Mouse (Mus musculus) right cerebral cortex, postnatal 36 days (tissue): Measurements from ENCODE around the gene Adgrd1.
A peak's percentile ranks its signal among the peaks of the same experiment; 100 is the strongest.

Experiments used
- DNase-seq, 2 experiments: peaks; one replicate each; pipeline ENCODE4 v3.0.0; 2022; ENCODE audit warnings: low spot score in 2 of 2, mixed read lengths in 1 of 2

Gene Adgrd1

DNA sequence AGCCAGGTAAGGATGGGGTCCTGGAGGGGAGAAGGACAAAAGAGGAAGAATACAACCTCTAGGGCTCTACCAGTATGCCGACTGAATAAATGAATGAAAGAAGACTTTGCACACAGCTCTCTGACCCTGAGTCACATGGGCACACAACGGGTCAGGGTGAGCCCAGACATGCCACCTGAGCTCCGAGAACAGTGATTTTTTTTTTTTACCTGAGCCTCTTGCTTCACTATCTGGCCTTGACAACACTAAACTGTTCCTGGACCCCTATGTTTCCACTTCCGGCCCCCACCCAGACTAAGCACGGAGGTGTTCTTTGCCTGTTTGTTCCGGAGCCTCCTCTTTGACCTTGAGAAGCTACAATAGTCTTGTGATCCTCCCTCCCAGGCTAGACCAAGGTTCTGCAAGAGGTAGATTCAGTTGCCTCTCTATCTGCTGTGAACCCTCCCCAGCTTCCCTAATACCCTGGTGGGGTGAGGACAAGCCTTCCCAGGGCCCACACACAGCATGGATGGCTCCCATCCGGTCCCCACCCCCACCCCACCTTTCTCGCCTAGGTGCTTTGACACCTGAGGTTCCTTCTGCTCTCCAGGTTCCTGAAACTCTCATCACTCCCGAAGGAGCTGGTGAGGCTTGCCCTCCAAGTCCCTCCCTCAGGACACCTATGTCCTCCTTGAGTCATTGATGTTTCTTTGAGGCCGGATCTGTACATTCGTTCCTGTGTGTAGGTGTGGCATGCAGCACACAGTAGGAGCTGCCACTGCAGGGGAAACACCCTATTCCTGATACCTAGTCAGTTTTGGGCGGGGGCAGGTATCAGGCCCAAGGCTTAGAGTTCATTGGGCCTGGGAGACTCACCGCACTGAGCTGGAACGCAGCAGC lies 58.7 kb downstream of the Adgrd1 start:
- no peak for DNase-seq

DNA sequence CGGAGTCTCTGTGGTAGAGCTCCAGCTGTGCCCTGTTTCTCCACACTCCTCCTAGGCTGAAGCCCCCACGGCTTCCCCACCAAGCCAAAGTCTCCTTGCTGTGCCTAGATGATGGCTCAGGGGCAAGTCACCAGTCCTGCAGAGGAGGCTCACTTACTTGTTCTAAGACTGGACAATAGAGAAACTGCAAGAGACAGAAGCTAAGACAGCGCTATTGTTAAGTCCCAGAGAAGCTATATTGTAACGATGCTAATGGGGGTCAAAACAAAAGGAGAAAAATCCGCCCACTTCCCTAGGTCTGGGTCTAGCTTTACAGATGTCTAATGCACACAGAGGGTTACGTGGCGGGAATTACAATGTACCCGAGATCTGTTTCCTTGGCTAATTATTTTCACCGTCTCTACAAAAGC lies 59.4 kb downstream of the Adgrd1 start:
- DNase-seq, result no peak

DNA sequence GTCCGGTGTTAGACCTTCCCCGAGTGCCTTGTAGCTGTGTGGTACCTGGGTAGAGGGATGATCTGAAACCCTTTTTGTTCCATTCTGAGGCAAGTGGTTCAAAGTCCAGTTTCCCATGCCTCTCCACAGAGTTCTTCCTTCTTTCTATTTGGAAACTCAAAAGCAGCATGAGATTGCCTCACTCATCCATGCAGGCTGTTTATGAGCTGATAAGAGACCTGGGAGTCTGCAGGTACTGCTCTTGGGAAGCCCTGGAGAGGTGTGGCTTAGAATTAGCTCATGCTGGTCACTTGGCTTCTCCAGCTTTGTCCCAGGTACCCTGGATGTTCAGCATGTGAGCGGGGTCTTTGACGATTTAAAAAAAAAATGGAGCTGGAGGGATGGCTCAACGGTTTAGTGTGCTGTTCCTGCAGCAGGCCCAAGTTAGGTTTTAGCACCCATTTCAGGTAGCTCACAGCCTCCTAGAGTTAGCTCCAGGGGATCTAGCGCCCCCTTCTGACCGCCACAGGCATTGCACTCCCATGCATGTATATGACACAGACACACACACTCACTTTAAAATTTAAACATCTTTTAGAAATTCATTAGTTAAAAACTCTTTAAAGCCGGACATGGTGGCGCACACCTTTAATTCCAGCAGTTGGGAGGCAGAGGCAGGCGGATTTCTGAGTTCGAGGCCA lies 65.0 kb downstream of the Adgrd1 start:
- no peak for DNase-seq

- no peak for DNase-seq
Observed at GRCm38 (mm10) chr5:129163416-129163815, 66.9 kb downstream of the Adgrd1 start.

- no peak for DNase-seq
Observed at GRCm38 (mm10) chr5:129164091-129164490, 67.5 kb downstream of the Adgrd1 start.

DNA sequence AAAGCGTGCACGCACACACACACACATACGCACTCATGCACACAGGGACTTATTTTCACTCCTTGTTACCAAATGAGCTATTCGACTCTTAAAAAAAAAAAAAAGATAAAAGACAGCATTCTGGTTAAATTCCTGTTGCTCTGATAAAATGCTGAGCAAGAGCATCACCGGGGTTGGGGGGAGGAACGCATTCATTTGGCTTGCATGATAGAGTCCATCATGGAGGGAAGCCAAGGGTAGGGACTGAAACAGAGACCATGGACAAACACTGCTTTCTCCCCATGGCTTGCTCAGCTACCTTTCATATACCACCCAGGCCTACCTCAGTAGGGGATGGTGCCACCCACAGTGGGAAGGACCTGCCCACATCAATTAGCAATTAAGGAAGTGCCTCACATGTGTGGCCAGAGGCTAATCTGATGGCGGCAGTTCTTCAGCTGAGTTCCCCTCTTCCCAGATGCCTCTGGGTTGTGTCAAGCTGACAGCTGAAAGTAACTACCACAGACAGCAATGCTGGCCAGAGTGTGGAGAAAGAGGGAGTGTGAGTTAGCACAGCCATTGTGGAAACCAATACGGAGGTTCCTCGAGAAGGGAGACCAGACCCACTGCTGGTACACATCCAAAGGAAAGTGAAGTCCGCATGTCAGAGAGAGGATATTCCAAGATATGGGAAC lies 68.5 kb downstream of the Adgrd1 start:
- DNase-seq, result no peak

DNA sequence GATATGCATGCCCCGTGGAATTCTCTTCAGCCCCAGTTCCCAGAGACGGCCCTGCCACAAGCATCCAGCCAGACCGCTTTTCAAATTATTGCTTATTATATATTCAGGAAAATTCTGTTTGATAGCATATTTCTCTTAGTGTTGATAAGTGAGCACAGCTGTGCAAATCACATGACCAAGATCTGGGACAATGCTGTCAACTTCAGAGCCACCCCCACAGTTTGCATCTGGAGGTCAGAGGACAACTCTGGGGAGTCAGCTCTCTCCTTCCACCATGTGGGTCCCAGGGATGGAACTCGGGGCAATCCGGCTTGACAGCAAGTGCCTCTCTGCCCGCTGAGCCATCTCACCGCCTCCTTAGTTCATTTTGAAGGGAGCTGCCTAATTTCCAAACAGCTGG lies 69.0 kb downstream of the Adgrd1 start:
- no peak for DNase-seq

DNA sequence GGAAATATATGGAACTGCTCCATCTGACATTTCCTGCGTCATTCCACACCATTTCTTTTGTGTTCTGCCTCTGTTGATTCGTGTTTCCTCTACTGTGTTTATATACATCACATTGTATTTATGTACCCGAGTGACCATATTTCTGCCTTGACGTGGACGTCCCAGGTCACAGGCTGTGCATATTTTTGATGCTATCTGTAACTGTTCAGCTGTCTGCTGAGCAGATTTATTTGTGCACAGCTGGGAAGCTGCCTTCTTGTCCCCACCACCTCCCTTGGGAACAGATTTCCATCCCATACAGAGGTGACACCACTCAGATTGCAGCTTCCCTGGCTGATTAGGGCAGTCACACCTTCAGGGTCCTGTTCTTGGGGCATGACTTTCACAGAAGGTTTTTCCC lies 72.5 kb downstream of the Adgrd1 start:
- DNase-seq, result no peak

GRCm38 (mm10) chr5:129169567-129169966 lies 73.0 kb downstream of the Adgrd1 start:
- no peak for DNase-seq

DNA sequence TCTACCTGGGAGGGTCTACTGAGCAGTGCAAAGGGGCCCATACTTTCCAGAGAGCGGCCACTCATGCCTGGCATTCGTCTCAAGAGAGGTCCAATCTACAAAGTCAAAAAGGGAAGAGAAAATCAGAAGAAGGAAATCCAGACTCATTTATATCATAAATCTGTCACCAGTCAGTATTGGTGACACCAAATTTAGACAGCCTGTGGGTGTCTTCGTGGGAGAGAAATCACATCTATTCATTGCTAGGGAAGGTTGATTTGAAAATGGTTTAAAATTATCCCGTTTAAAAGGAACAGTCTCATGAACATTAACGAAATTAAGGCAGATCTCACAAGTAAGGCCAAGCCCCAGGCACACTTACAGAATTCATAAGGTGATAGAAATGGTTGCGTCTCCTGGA lies 76.0 kb downstream of the Adgrd1 start:
- no peak for DNase-seq

- no peak for DNase-seq
Observed at GRCm38 (mm10) chr5:129175925-129176324, 79.4 kb downstream of the Adgrd1 start.

DNA sequence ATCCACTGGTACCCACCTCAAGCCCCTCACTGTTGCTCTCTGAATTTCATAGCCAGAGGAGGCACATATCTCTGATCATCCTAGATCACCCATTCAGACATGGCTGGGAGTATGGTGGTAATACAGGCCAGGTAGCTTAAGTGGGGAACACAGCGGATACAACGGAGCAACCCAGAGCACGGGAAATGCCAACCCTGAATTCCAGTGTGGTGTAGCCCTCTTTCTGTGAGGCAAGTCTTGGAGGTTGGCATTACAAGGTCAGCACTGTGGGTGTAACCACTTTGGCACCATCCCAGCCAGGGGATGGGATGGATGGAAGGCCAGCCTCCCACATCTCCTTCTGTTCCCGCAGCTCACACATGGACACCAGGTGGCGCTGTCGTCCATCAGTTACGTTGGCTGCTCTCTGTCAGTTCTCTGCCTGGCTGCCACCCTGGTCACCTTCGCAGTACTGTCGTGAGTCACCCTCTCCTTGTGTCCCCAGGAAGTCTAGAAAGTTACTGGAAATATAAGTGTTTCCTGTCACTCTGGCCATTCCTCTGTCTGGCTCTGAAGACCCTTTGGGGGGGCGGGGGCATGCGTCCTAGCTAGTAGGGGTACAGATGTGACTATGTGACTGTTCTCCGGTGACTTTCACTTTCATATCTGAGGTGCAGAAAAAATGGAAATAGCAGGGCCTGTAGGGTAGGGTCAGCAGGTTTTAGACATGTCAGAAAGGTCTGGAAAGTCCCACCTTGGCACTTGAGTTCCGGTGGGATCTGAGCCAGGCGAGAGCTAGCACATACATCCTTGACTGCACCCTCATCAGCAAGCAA lies 81.4 kb downstream of the Adgrd1 start:
- peak; percentile 65 to 72 for DNase-seq

- no peak for DNase-seq
Observed at GRCm38 (mm10) chr5:129179356-129179755, 82.8 kb downstream of the Adgrd1 start.

DNA sequence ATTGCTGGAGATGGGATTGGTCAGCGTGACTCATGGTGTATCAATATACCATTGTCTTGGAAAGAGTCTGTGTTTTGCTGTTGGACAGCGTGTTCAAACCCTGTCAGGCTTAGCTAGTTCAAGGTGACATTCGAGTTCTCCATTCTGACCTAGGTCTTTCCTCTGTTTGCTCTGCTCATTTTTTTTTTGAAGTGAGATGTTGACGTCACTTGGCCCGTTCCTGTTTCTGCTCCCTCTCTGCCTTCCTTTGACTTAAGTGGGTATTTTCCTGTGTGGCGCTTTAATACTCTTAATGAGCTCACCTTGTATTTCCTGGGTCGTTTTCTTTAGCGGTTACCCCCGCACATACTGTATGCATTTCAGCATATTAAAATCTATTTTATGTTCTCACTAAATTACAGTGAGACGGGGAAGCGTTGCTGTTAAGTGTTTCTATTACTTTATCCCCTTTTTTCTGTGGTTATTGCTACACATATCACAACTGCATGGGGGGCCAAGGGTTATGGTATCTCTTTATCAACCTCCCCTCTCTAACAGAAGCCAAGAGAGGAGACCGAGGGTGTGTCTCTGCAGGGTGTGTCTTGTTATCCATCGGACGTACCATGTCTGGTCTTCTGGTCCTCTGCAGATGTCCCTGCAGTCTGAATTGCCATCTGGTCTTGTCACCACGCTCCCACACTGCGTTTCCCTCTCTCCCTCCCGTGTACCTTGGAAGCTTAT lies 83.6 kb downstream of the Adgrd1 start:
- no peak for DNase-seq

DNA sequence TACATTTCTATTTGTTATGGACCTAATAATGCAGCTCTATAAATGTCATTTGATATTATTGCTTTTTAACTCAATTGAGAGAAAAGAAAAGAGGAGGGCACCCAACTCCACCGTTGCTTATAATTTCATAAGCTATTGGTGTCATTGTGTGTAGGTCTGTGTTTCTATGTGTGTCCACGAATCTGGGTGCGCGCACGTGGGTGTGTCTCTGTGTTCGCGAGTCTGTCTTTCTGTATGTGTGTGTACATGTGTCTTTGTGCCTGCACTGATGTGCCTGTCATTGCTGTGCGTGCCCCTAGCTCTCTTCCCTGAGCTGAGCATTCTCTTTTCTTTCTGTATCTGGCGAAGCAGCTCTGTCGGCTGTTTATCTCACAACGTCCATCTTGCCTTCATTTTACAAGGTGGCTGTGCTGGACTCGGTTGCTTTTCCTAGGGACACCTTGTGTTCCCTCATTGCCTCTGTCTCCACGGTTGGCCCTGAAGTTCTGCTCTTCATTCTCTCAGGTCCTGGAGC lies 84.2 kb downstream of the Adgrd1 start:
- no peak for DNase-seq

- DNase-seq, result no peak
Observed at GRCm38 (mm10) chr5:129181450-129181849, 84.9 kb downstream of the Adgrd1 start.

DNA sequence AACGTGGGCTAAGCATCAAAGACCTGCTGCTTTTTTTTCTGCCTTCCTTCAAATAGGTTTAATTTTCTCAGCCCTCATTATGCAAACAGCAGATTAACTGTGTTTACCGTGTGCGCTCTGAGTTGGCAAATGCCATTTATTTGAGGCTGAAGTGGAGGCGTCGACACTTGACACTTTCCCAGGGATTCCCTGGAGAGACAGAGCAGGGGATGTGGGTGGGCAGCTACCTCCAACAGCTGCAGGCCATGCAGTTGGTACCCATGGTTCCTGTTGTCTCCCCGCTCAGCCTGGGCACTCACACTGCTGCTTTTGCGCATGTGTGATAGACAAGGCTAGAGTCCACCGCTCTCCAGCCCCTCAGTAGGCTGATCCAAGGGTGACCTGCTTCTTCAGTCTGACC lies 86.0 kb downstream of the Adgrd1 start:
- peak in 1 of 2 experiments; percentile 28 for DNase-seq

- no peak for DNase-seq
Observed at GRCm38 (mm10) chr5:129186260-129186659, 89.7 kb downstream of the Adgrd1 start.

DNA sequence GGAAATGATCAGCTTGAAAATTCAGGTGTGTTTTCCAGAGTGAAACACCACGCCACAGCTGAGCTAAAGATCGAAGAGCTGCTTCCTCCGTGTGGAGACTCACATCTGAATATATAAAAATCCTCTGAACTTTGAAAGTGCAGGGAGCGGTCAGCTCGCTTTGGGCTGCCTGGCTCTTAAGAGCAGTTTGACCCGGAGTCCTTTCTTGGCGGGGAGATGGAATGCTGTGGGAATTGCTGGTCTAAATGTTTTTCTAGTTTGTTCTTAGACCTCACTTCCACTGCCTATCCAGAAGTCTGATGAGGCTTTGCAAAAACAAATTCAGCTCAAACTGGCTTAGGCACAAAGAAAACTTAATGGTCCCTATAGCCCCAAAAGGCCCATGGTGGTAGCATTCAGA lies 90.4 kb downstream of the Adgrd1 start:
- DNase-seq, result no peak

GRCm38 (mm10) chr5:129189071-129189470 lies 92.5 kb downstream of the Adgrd1 start:
- DNase-seq, result no peak

DNA sequence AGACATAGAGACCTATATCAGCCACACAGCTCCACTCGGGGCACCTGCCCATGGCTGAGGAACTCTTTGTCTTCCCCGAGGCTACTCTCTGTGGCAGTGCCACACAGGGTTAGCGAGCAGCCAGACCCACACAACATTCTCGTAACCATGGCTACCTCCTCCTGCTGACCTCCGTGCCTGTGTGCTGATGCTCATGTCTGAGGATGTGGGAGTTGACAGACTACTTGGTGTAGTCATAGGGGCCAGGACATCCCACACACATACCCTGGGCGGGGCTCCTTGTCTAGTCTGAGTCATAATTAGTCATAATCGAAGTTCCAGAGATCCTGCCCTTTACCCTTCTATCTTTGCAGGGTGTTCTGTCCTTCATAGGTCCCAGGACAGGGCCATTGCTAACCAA lies 93.5 kb downstream of the Adgrd1 start:
- DNase-seq, result no peak
